Mouse (Mus musculus) v-Abl transformed pro-B cells (cell line): ENCODE measurements around the gene Pole.

Source experiments
- in situ Hi-C, 2 experiments: fragments of 400-800 bp; cut with MboI; formaldehyde crosslinking; loops; one replicate each; pipeline ENCODE4 v1.15.1; 2025; ENCODE audit not compliant: unreplicated experiment in 2 of 2

The Pole gene

DNA sequence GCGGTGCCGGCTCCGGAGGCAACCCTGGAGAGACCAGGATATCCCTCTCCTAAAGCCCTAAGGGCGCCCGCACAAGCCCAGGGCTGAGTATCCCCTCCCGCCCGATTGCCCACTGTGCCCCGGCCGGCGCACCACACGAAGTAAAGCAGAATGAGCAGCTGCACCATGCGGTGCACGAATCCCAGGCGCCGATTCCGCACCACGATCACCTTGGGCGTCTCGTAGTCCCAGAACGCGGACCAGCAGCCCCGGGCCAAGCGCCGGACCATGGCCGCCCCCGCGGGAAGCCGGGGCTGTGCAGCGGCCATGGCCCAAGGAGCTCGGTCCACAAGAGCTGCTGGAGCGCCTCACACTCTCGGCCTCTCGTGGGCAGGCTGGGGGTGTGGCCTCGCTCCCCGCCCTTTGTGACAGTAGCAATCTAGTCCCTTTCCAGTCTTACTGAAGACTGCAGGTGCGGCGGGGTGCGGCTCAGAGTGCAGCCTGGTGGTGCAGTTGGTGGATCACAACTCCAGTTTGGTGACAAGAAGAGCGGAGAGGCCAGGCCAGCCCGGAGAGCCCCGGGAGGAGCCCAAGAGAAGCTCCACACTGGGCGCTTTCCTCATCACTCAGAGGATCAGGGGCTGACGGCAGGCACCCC, 56.7 kb downstream of the Pole start, which contains the start of gene P2rx2:
P2rx2 (minus strand) TSS at position 565 of the 637 bp plus-strand sequence.
- in situ Hi-C loops = loop anchor here in 1 of 2 experiments (10.0 kb wide), 1 partner anchor 922 kb away; no protein-coding TSS in a partner anchor

DNA sequence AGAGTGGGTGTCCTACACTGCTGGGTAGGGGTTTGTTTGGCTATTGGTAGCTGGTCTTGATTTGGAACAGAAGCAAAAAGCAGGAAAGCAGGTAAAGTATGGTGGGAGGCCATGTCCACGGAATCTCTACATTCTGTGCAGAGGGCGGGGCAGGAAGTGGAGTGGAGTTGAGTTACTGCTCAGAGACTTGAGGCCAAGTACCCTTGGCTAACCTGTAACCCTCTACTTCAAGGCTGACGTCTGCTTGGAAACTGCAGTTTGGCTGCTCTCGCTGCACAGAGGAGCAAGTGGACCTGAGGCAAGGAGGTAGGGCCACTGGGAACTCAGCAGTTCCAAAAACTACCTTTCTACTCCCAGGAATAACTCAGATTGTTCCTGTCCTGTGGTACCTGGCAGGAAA, 58.4 kb downstream of the Pole start, which contains the start of gene Lrcol1:
Lrcol1 (plus strand) TSS at position 207 of the 400 bp plus-strand sequence.
- in situ Hi-C loops = loop anchor here in 1 of 2 experiments (10.0 kb wide), 1 partner anchor 920 kb away; no protein-coding TSS in a partner anchor

DNA sequence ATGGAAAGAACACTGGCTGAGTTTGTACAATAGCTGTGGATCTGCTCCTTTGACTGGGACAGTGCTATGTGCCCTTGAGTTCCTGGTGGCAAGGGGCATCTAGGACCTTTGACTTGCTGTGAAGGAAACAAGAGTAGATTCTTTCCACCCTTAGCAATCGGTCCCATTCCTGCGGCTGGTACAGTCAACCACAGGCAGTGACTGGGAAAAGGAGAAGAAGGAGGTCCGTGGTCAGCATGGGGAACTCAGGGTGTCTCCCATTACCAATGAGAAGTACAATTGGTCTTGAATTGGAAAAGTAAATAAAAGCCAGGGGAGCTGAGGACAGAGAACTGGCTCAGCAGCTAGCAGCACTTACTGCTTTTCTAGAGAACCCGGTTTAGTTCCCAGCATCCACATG, 59.4 kb downstream of the Pole start:
- in situ Hi-C loops = loop anchor here in 1 of 2 experiments (10.0 kb wide), 1 partner anchor 919 kb away; no protein-coding TSS in a partner anchor

DNA sequence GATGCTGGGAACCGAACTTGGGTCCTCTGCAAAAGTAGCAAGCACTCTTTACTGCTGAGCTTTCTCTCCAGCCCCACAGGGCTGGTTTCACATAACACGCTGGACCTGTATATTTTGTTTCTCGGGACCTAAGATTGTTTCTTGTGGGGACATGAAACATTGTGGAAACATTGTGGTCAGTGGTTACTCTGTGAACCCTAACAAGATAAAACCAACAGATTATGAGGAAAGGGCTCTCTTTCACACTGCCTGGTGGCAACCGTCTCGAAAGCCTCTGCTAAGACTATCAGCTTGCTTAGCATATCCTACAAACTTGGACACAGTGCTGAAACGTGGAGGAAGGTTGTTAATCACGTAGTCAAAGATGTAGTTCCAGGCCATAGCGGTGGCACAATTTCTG, 60.9 kb downstream of the Pole start:
- in situ Hi-C loops = loop anchor here in 1 of 2 experiments (10.0 kb wide), 1 partner anchor 918 kb away; no protein-coding TSS in a partner anchor

DNA sequence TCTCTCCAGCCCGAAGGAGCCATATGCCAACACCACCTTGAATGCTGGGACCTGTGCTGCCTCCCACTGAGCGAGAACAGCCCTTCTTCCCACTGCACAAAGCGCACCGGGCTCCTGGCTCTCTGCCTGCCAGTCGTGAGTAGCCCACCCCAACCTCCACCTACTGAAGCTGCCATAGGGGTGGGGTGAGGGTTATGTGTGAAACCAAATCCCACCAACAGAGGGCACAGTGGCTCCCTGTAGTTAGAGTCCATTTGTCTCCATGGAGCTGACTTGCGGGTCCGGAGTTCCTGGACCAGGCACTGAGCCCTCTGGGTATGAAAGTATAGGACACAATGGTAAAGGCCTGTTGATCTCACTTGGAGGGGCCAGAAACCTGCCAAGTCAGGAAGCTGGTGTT, 68.6 kb downstream of the Pole start:
- in situ Hi-C loops = loop anchor here (5.0 to 10.0 kb wide), 6 partner anchors 73 to 910 kb away; no protein-coding TSS in a partner anchor

DNA sequence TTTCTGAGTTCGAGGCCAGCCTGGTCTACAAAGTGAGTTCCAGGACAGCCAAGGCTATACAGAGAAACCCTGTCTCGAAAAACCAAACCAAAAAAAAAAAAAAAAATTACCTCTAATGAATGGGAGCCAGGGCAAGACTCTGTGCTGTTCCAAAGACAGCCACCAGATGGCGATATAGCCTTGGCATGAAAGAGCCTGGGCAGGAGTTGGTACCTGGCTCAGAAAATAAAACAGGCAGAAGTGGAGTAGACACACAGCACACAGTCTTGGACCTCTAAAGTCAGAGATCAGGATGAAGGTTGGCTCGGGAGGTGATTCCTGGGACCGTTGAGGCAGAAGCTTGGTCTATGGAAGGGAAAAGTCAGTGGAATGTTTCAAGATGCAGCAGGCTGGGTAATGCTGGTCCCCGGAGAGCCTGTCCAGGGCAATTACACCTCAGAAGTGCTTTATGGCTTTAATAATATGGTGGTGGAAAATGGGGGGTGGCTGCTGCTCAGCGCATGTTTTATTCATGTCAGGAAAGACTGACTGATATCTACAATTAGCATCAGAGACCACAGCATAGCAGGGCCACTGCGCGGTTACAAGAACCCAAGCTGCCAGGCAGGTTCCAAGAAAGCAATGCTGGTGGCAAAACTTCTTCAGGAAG, 71.5 kb downstream of the Pole start:
- in situ Hi-C loops = loop anchor here (5.0 to 10.0 kb wide), 5 partner anchors 70 to 907 kb away; no protein-coding TSS in a partner anchor

DNA sequence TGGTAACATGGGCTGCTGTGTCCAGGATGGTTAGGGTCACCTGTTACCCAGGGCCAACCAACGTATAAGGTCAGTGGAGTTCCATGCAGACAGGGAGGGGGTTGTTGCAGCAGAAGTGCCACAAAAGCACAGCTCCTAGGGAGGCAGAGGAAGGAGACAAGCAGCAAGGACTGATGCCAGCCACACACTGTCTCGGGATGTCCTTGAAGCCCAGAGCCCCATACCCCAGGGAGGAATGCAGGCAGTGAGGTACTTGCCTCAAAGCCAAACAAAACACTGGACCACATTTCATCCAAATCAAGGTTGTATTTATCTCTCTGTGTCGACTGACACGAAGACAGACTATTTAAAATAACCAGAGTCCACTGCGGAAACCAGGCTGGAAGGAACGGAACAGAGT, 75.4 kb downstream of the Pole start:
- in situ Hi-C loops = loop anchor here in 1 of 2 experiments (5.0 kb wide), 1 partner anchor 71 kb away; no protein-coding TSS in a partner anchor

DNA sequence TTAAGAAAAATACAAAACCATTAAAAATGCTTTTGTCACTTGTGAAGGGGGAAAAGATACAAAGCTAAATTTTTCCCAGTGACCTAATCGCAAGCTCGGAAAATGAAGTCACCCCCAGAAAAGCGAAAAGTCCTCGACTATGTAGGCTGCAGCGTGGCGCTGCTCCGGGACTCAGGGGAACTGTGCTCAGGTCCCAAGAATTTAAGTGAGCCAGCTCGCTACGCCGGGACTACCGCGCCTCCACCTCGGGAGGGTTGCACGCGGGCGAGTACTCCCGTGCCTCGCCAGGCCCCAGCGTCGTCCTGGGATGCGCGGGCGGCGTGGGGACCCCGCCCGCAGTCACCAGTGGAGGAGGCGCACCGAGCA, 76.7 kb downstream of the Pole start:
- in situ Hi-C loops = loop anchor here in 1 of 2 experiments (5.0 kb wide), 1 partner anchor 70 kb away; no protein-coding TSS in a partner anchor

DNA sequence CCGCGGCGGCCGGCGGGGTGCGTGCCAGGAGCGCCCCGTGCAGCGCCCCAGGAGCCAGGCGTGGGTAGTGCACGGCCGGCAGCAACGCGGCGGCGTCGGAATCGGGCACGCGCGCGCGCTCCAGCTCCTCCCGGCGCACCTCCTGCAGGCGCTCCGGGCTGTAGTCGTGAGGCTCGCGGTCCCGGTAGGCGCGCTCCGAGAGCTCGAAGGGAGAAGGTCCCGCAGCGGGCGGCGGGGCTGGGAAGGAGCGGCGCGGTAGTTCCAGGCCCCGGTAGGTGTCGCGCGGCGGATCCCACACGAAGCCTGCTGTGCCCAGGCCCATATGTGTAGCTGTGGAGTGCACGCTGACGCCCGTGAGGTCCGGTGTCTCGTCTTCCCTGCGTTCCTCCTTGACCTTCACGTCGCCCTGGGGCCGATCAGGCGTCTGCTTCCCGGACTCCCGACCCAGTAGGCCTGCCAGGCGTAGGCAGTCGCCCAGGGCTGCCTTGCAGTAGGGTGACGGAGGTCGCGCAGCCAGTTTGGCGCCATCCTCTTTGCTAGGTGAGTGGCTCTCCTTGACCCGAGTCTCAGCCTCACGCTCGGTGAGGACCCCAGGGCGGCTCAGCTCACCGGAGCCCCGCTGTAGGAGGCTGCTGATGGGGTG, 77.2 kb downstream of the Pole start:
- in situ Hi-C loops = loop anchor here in 1 of 2 experiments (5.0 kb wide), 1 partner anchor 69 kb away; no protein-coding TSS in a partner anchor

DNA sequence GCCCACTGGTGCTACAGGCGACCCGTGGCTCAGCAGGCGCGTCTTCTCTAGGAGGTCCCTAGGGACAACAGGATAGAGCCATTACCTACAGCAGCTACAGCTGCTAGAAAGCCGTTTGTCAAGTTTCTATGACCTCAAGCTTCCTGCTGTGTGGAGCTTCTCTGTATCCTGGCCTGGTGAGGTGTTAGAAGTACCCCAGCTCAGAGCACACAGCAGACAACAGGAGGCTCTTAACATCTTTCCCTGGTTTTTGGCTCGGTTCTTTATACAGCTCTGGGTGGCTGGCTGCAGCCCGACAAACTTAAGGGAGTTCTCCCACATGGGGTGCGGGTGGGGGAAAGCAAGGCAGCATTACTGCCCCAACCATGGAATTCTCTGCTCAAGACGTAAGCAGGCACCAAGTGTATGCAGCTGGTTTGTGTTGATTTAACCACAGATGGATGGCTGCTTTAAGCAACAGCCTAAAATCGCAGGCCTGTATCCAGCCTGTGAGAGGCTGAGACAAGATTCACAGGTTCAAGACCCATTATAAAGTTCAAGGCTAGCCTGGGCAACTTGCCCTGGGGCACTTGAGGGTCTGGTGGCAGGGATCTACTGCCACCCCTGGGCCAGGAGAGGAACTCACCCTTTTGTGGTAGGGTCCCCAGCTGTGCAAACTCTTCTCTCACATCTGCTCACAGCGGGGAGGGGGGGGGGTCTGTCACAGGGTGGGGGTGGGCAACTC, 77.9 kb downstream of the Pole start:
- in situ Hi-C loops = loop anchor here in 1 of 2 experiments (5.0 kb wide), 1 partner anchor 68 kb away; no protein-coding TSS in a partner anchor

DNA sequence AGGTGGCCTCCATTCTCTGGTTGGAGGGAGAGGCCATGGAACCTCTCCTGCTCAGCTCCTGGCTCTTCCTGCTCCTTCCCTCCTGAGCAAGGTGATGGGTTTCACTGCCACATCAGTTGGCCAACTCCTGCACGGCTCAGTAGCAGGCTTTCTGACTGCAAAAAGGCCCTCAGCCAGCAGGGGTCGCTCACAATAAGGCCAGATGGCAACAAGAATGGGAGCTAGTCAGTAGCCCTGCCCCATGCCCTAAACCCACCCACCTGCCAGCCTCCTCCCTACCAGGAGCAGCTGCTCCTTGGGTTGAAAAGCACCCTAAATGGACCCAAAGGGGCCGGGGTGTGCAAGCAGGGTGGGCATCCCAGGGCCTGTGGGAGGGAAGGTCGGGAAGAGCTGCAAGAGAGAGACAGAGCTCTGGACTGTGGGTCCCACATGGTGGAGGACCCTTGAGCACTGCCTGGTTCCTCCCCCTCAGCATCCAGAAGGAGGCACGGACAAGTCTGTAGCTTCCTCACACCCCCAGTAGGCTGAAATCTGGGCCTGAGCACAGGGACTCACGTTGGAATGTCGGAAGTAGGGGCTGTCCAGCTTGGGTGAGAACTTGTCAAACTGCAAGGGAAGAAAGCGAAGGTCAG, 90.8 kb downstream of the Pole start:
- in situ Hi-C loops = no loop called here

DNA sequence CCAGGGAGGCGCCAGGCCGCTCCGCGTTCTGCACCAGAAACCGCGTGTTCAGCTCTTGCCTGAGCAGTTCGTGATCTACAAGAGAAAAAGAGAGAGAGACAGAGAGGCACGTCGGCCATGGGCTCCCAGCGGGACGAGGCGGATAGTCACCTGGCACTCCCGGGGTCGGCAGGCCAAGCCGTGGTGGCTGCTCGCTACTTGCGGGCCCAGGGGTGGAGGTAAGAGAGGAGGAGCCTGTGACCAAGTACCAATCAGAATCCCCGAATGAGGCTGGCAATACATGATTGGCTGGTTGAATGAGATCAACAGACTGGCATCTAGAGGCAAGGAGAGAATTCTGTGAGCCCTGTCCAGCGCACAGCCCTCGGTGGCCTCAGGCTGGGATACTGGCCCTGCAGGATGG, 92.1 kb downstream of the Pole start:
- in situ Hi-C loops = no loop called here

DNA sequence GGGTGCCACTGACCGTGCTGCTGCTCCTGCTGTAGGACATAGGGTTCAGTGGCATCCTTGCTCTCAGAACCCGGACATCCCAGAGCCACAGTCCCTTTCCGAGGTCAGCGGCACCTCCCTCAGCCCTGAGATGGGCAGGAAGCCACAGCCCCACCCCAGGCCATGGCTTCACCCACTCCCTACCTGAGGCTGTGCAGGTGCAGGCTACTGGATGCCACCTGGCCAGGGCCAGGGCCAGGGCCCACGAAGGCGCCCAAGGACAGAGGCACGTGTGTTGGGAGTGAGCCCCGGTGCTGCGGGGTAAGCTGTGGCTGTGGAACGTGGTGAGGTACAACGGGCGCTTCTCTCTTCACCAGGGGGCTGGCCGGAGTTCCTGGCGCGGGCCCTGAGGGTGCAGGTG, 93.0 kb downstream of the Pole start:
- in situ Hi-C loops = no loop called here

DNA sequence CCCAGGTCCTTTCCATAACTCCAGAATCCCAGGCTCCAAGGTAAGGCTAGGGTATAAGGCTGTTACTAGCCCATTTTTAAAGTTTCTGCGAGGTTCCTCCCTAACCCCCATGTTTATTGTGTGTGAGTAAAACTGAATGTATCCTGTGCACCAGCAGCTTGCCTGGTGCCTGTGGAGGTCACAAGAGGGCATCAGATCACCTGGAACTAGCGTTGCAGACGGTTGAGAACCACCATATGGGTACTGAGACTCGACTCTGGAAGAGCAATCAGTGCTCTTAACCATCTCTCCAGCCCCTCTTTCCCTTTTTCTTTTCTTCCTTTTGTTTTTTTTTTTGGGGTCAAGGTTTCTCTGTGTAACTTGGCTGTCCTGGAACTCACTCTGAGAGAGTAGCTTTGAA, 93.7 kb downstream of the Pole start:
- in situ Hi-C loops = loop anchor here in 1 of 2 experiments (5.0 kb wide), 1 partner anchor 47 kb away; no protein-coding TSS in a partner anchor

DNA sequence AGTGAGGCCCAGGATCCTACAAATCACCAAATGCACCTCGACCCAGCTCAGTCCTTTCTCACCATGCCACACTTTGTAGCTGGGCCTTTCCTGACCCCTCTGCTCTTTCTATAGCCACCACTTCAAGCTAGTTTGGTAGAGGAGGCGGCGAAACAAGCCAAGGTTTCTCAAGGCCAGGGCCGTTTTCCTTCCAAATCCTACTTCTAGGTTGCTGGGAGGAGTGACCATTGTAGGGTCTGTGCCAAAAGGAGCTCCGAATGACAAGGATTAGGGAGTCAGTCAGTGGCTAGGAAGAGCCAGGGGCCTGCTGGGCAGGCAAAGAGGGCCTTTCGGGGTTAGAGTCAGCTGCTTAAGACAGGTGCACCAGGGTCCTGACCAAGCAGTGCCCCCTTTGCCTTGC, 98.4 kb downstream of the Pole start:
- in situ Hi-C loops = loop anchor here in 1 of 2 experiments (5.0 kb wide), 1 partner anchor 43 kb away; no protein-coding TSS in a partner anchor

DNA sequence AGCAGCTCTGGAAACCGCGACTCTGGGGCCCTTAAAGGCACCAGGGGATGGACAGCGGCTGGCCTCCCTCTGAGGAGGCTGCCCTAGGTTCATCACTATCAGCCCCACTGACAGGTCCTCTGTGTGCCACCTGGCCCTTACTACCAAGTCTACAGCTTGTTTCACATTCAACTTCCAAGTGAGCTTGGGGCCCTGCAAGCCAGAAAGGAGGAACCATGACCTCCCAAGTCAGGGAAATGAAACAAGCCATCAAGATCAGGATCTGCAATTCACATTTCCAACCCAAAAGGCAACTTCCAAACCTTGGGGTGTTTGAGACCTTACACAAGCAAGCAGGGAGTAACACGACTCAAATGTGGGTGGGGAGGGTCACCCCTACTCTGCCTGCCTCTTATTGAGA, 99.2 kb downstream of the Pole start:
- in situ Hi-C loops = no loop called here

DNA sequence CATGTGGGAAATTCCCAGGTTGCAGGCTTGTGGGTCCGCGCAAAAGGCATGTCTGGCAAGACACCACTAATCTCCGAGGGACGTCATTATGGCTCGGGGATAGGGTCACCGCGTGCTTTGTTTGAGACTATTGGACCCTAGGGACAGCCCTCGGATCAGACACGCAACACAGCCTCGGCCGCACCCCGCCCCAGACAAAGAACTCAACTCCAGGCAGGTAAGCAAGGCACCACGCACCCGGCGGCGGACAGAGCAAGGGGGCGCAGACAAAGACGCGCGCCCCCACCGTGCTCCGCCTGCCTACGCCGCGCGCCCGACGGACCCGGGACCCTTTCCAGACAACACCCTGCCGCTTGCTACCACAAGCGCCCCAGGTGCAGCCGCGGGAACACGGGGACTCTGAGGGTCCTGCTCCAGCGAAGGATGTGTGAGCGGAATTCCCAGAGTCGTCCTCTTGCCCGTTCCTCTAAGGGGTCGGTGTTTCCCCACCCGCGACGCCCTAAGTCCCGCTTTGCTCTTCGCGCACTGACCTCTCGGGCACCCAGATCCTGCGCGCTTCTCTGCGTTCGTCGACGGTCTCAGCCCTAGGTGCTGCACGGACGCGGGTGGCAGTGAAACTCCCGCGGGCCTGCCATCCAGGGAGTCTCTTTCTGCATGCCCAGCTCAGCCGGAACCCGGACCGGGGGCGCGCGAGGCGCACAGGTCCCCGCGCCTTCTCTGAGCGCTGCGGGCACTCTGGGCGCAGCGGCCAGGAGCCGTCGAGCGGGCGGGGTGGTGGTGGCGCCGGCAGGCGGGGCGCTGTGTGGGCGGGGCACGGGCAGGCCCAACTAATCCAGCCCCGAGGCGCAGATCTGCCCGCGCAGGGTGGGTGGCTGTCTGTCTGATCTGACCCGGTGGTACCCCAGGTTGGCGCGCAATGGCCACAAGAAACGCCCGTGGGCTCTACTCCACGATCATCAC, 100.5 kb downstream of the Pole start:
- in situ Hi-C loops = no loop called here
